Mouse (Mus musculus) v-Abl transformed pro-B cells (cell line): Measurements from ENCODE around the gene Efcc1.

ENCODE experiments used
- in situ Hi-C, 2 experiments: fragments of 400-800 bp; cut with MboI; formaldehyde crosslinking; loops; one replicate each; pipeline ENCODE4 v1.15.1; 2025; ENCODE audit not compliant: unreplicated experiment in 2 of 2

The Efcc1 gene

GRCm38 (mm10) chr6:87797321-87797720, 66.7 kb downstream of the Efcc1 start:
- in situ Hi-C loops: no loop called here

- in situ Hi-C loops: no loop called here
Measured at GRCm38 (mm10) chr6:87799576-87799975, 68.9 kb downstream of the Efcc1 start.

GRCm38 (mm10) chr6:87802462-87802861, 71.8 kb downstream of the Efcc1 start:
- in situ Hi-C loops: no loop called here

- in situ Hi-C loops: no loop called here
Measured at GRCm38 (mm10) chr6:87804036-87804435, 73.4 kb downstream of the Efcc1 start.

- in situ Hi-C loops: no loop called here
Measured at GRCm38 (mm10) chr6:87804886-87805285, 74.2 kb downstream of the Efcc1 start.

- in situ Hi-C loops: no loop called here
Measured at GRCm38 (mm10) chr6:87805448-87805847, 74.8 kb downstream of the Efcc1 start.
